Mouse (Mus musculus): Measurements from ENCODE around the gene Tdo2. TPM values are rescaled to one million over a fixed set of nuclear protein-coding genes. Genes with fewer than 3 reads are reported as not detected.

The Tdo2 gene
- polyA plus RNA-seq (2012; rRNA removed): 0.03 TPM in 1 of 2 replicates, not detected in the other
- polyA plus RNA-seq (2014; fragmentation: Nextera tagmentation; extraction: Ambion mirVana): 0.07 TPM in 1 of 2 replicates, not detected in the other

- H3K36me3 ChIP-seq (ENCODE audit: control insufficient read depth, insufficient read depth, low read length): no peaks in the 10 kb centered on the region
- H3K4me3 ChIP-seq (replicated peaks; ENCODE audit: low read length): no peak within 1 kb of the TSS
- no peak within 1 kb of the TSS for H3K9ac ChIP-seq (ENCODE audit: low read depth, low read length, severe bottlenecking)
- no peak within 1 kb of the TSS for H3K4me2 ChIP-seq (replicated peaks; ENCODE audit: low read depth, low read length, severe bottlenecking)
- DNase-seq (ENCODE audit: low spot score) (no peak), ATAC-seq (ENCODE audit: low FRiP score, low read depth) (no peak)
- no peaks in the 10 kb centered on the region for H3K9me3 ChIP-seq (ENCODE audit: control insufficient read depth, low read length)
- no peak within 1 kb of the TSS for H3K27ac ChIP-seq (replicated peaks; ENCODE audit: low read depth, low read length)
- no peaks in the 10 kb centered on the region for H3K27me3 ChIP-seq (ENCODE audit: control insufficient read depth, insufficient read depth, low read length)
- TF ChIP-seq POLR2A (IDR thresholded peaks at IDR 0.05; ENCODE audit: borderline replicate concordance, extremely low read depth, insufficient read depth, insufficient read length): no peak
- H3K4me1 ChIP-seq (ENCODE audit: control insufficient read depth, insufficient read depth, low read length): no peaks in the 10 kb centered on the region
Observed at GRCm38 (mm10) chr3:81976102-81976501, at the start of gene Tdo2. TSS of gene Tdo2 (minus strand) at chr3:81976202.

GRCm38 (mm10) chr3:82023065-82023464, 47.1 kb upstream of the Tdo2 start:
- no peak overlapping the region for H3K4me2 ChIP-seq (replicated peaks; ENCODE audit: low read depth, low read length, severe bottlenecking)
- no peak overlapping the region for H3K27ac ChIP-seq (replicated peaks; ENCODE audit: low read depth, low read length)
- H3K4me1 ChIP-seq (ENCODE audit: control insufficient read depth, insufficient read depth, low read length): no peaks in the 10 kb centered on the region
- H3K4me3 ChIP-seq (replicated peaks; ENCODE audit: low read length): no peak overlapping the region
- H3K27me3 ChIP-seq (ENCODE audit: control insufficient read depth, insufficient read depth, low read length): no peaks in the 10 kb centered on the region
- no peak overlapping the region for H3K9ac ChIP-seq (ENCODE audit: low read depth, low read length, severe bottlenecking)
- DNase-seq (ENCODE audit: low spot score): no peak
- H3K36me3 ChIP-seq (ENCODE audit: control insufficient read depth, insufficient read depth, low read length): no peaks in the 10 kb centered on the region
- WGBS: 86% methylated on average over 3 of the region's 3 CpGs
- H3K9me3 ChIP-seq (ENCODE audit: control insufficient read depth, low read length): no peaks in the 10 kb centered on the region
- no peak for ATAC-seq (ENCODE audit: low FRiP score, low read depth)
- TF ChIP-seq POLR2A (IDR thresholded peaks at IDR 0.05; ENCODE audit: borderline replicate concordance, extremely low read depth, insufficient read depth, insufficient read length): no peak

- no peak for TF ChIP-seq POLR2A (IDR thresholded peaks at IDR 0.05; ENCODE audit: borderline replicate concordance, extremely low read depth, insufficient read depth, insufficient read length)
- H3K27ac ChIP-seq (replicated peaks; ENCODE audit: low read depth, low read length): no peak overlapping the region
- no peak for ATAC-seq (ENCODE audit: low FRiP score, low read depth)
- H3K27me3 ChIP-seq (ENCODE audit: control insufficient read depth, insufficient read depth, low read length): no peaks in the 10 kb centered on the region
- H3K9me3 ChIP-seq (ENCODE audit: control insufficient read depth, low read length): no peaks in the 10 kb centered on the region
- DNase-seq (ENCODE audit: low spot score): no peak
- no peaks in the 10 kb centered on the region for H3K4me1 ChIP-seq (ENCODE audit: control insufficient read depth, insufficient read depth, low read length)
- no peak overlapping the region for H3K9ac ChIP-seq (ENCODE audit: low read depth, low read length, severe bottlenecking)
- no peak overlapping the region for H3K4me2 ChIP-seq (replicated peaks; ENCODE audit: low read depth, low read length, severe bottlenecking)
- no peaks in the 10 kb centered on the region for H3K36me3 ChIP-seq (ENCODE audit: control insufficient read depth, insufficient read depth, low read length)
- H3K4me3 ChIP-seq (replicated peaks; ENCODE audit: low read length): no peak overlapping the region
- 83% methylated on average over 8 of the region's 8 CpGs for WGBS
Observed at GRCm38 (mm10) chr3:82022421-82022920, 46.5 kb upstream of the Tdo2 start.

GRCm38 (mm10) chr3:82014148-82014703, 38.2 kb upstream of the Tdo2 start:
- no peaks in the 10 kb centered on the region for H3K36me3 ChIP-seq (ENCODE audit: control insufficient read depth, insufficient read depth, low read length)
- H3K4me3 ChIP-seq (replicated peaks; ENCODE audit: low read length): no peak overlapping the region
- H3K4me2 ChIP-seq (replicated peaks; ENCODE audit: low read depth, low read length, severe bottlenecking): no peak overlapping the region
- no peak overlapping the region for H3K9ac ChIP-seq (ENCODE audit: low read depth, low read length, severe bottlenecking)
- DNase-seq (ENCODE audit: low spot score) (no peak), ATAC-seq (ENCODE audit: low FRiP score, low read depth) (no peak)
- H3K27ac ChIP-seq (replicated peaks; ENCODE audit: low read depth, low read length): no peak overlapping the region
- TF ChIP-seq POLR2A (IDR thresholded peaks at IDR 0.05; ENCODE audit: borderline replicate concordance, extremely low read depth, insufficient read depth, insufficient read length): no peak
- H3K4me1 ChIP-seq (ENCODE audit: control insufficient read depth, insufficient read depth, low read length): no peaks in the 10 kb centered on the region
- H3K27me3 ChIP-seq (ENCODE audit: control insufficient read depth, insufficient read depth, low read length): no peaks in the 10 kb centered on the region
- WGBS: 77% methylated on average over 7 of the region's 7 CpGs
- no peaks in the 10 kb centered on the region for H3K9me3 ChIP-seq (ENCODE audit: control insufficient read depth, low read length)

- no peaks in the 10 kb centered on the region for H3K9me3 ChIP-seq (ENCODE audit: control insufficient read depth, low read length)
- H3K27ac ChIP-seq (replicated peaks; ENCODE audit: low read depth, low read length): no peak overlapping the region
- H3K9ac ChIP-seq (ENCODE audit: low read depth, low read length, severe bottlenecking): no peak overlapping the region
- no peak overlapping the region for H3K4me3 ChIP-seq (replicated peaks; ENCODE audit: low read length)
- no peaks in the 10 kb centered on the region for H3K27me3 ChIP-seq (ENCODE audit: control insufficient read depth, insufficient read depth, low read length)
- no peaks in the 10 kb centered on the region for H3K4me1 ChIP-seq (ENCODE audit: control insufficient read depth, insufficient read depth, low read length)
- no peaks in the 10 kb centered on the region for H3K36me3 ChIP-seq (ENCODE audit: control insufficient read depth, insufficient read depth, low read length)
- ATAC-seq (ENCODE audit: low FRiP score, low read depth) (no peak), DNase-seq (ENCODE audit: low spot score) (no peak)
- H3K4me2 ChIP-seq (replicated peaks; ENCODE audit: low read depth, low read length, severe bottlenecking): no peak overlapping the region
- no peak for TF ChIP-seq POLR2A (IDR thresholded peaks at IDR 0.05; ENCODE audit: borderline replicate concordance, extremely low read depth, insufficient read depth, insufficient read length)
- 100% methylated on average over 1 of the region's 1 CpGs for WGBS
Observed at GRCm38 (mm10) chr3:82007002-82007401, 31.0 kb upstream of the Tdo2 start.

All from limb, embryonic 14.5 days (tissue).